Mouse (Mus musculus) kidney, postnatal 0 days (tissue): Measurements from ENCODE around the gene Tmub1. TPM values are rescaled to one million over a fixed set of nuclear protein-coding genes. Genes with fewer than 3 reads are reported as not detected.

Source experiments
- ATAC-seq: fragments of 200-750 bp; cut with Nextera tagmentation; replicated peaks from 2 replicates; pipeline ENCODE4 v1.8.0; 2017; ENCODE audit warnings: low read depth, moderate number of reproducible peaks, moderate TSS enrichment, moderate library complexity; ENCODE audit not compliant: low FRiP score
- DNase-seq: peaks from one replicate; pipeline ENCODE4 v3.0.0-alpha.2; 2016; ENCODE audit warnings: low spot score
- H3K27ac ChIP-seq: fragments of 300-500 bp; sonication (generic); 2 replicates; pipeline ENCODE4 v1.5.1; 2014; ENCODE audit warnings: mild to moderate bottlenecking
- H3K27me3 ChIP-seq: fragments of 300-500 bp; sonication (generic); 2 replicates; pipeline ENCODE4 v1.6.1; 2014; ENCODE audit warnings: low read length, mixed read lengths; ENCODE audit not compliant: insufficient read depth
- H3K36me3 ChIP-seq: fragments of 300-500 bp; sonication (generic); 2 replicates; pipeline ENCODE4 v1.6.1; 2014; ENCODE audit warnings: low read length, mixed read lengths; ENCODE audit not compliant: insufficient read depth
- H3K4me1 ChIP-seq: fragments of 300-500 bp; sonication (generic); replicated peaks from 2 replicates; pipeline ENCODE4 v1.6.1; 2014; ENCODE audit warnings: antibody characterized with exemption, low read length, mixed read lengths; ENCODE audit not compliant: insufficient read depth
- H3K4me2 ChIP-seq: fragments of 300-500 bp; sonication (generic); 2 replicates; pipeline ENCODE4 v1.6.1; 2014; ENCODE audit warnings: mild to moderate bottlenecking, low read length, moderate library complexity, mixed read lengths
- H3K4me3 ChIP-seq: fragments of 300-500 bp; sonication (generic); replicated peaks from 2 replicates; pipeline ENCODE4 v1.5.1; 2014; ENCODE audit warnings: low read depth, low read length
- H3K9ac ChIP-seq: fragments of 300-500 bp; sonication (generic); 2 replicates; pipeline ENCODE4 v1.6.1; 2014; ENCODE audit warnings: low read depth, low read length
- H3K9me3 ChIP-seq: fragments of 300-500 bp; sonication (generic); replicated peaks from 2 replicates; pipeline ENCODE4 v1.6.1; 2016; ENCODE audit warnings: low read length, inconsistent platforms, mixed read lengths
- CTCF ChIP-seq: IDR thresholded peaks from 2 replicates; pipeline ENCODE4 v1.5.1; 2016; ENCODE audit warnings: antibody characterized with exemption, low read depth, mild to moderate bottlenecking, moderate library complexity
- WGBS: fragments of 180-500 bp; shearing (Covaris S2); extraction: QIAGEN DNeasy Blood & Tissue Kit; methylation state at CpG from one replicate; pipeline ENCODE4 v1.1.7; 2014; 5-methylcytosine and 5-hydroxymethylcytosine counted together
- polyA plus RNA-seq: library from polyadenylated mRNA; unstranded; fragments of >200 nt; fragmentation: Nextera tagmentation; extraction: Ambion mirVana; gene quantifications from 2 replicates; pipeline ENCODE4 v1.2.1, GENCODE M21; 2015

The Tmub1 gene
- polyA plus RNA-seq, 1 experiment from 2014 or later: 28.0 TPM

DNA sequence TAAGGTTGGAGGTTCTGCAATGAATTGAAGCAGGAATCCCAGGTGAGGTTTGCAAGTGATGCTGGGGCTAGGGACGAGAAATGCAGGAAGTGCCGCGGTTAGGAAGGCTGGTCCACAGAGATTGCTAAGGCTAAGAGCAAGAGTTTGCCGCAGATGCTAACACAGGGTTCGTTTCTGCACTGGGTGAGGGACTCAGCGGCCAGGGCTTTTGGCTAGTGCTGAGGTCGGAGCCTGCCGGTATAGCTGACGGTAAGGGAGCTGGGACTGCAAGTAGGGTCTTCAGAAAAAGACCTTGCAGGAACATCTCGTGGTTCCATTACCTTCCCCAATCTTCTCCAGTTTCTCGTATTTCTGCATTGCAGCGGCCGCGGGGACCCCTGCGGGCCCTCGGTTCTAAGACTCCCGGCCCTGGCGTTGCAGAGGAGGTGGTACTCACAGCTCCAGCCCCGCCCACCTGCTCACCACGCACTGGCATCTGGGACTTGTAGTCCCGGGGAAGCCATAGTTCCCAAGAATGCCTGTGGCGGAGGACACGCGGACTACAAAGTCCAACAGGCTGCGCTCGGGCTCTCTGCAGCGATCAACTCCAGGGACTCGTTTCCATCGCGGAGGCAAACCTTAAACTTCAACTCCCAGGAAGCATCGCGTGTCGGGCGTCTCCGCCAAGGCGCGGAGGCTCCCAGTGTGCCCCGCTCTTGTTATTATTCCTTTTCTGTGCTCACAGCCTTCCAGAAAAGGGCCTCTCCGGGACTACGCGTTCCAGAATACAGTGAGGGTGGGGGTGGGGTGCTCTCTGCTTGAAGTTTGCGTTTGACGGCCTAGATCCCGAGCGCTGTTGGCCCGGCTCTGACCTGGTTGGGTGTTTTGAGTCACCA is 24.3 kb downstream of the Tmub1 start, which contains the start of the genes Cdk5 and Slc4a2:
TSS of gene Cdk5 (minus strand) at position 402 of the 875 bp plus-strand sequence.
TSS of gene Slc4a2 (plus strand) at position 709 of the 875 bp plus-strand sequence.
- peak within 1 kb of the TSS; percentile 95 for H3K27ac ChIP-seq
- H3K9ac ChIP-seq: peak within 1 kb of the TSS; percentile 71
- peak; percentile 8; the same call in 1 of the 2 replicates for TF ChIP-seq CTCF
- no peaks in the 10 kb centered on the region for H3K9me3 ChIP-seq
- H3K27me3 ChIP-seq: no peaks in the 10 kb centered on the region
- peaks cover 27% of the 10 kb centered on the region for H3K4me1 ChIP-seq
- under 1% methylated on average over 46 of the region's 46 CpGs for WGBS
- 0 out of 2 replicates have a peak, but pooled peaks cover 9% of the 10 kb centered on the region for H3K36me3 ChIP-seq
- DNase-seq: peak; percentile 100
- H3K4me2 ChIP-seq: peak within 1 kb of the TSS; percentile 73
- peak; percentile 90 for ATAC-seq
- H3K4me3 ChIP-seq: peak within 1 kb of the TSS; percentile 62

DNA sequence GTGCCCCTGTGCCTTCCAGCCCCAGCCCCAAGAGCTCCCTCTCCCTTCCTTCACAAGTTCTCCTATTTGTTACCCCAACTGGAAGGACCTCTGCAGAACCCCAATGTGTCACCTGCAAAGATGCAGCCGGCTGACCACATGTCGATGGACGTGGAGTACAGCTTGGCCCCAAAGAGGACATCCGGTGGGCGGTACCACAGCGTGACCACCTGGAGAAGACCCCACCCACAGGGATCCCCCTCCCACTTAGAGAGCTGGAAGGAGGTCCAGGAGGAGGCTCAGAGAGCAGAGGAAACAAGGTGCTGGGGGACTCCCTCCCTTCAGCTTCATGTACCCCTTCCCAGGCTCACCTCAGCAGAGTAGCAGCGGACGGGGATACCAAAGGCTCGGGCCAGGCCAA is 27.3 kb downstream of the Tmub1 start:
- no peak for ATAC-seq
- Histone ChIP-seq H3K9me3 (no peaks in the 10 kb centered on the region), H3K4me3 (no peak overlapping the region), H3K4me2 (no peak overlapping the region), H3K4me1 (peaks cover 5% of the 10 kb centered on the region), H3K36me3 (0 out of 2 replicates have a peak, but pooled peaks cover 9% of the 10 kb centered on the region), H3K27ac (no peak overlapping the region), H3K27me3 (no peaks in the 10 kb centered on the region), H3K9ac (no peak overlapping the region)
- no peak for DNase-seq
- TF ChIP-seq CTCF: no peak
- WGBS: 92% methylated on average over 9 of the region's 9 CpGs

DNA sequence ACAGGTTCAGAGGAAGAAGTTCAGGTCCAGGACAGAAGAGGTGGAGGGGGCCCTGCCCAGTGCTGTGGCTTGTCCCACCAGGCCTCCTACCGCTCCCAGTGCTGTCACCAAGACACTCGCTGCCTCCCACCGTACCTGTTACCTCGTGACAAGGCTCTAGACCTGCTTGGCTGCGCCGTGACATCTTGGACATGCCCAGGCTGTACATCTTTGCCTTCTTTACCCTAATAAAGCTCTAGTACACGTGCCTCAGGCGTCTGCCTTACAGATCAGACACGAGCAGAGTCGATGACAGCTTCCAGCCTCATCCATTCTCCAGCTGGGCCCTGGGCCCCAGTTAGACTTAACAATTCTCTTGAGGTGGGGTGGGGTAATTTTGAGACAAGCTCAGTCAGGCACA is 30.1 kb downstream of the Tmub1 start:
- ATAC-seq (no peak), DNase-seq (no peak)
- no peak for TF ChIP-seq CTCF
- H3K4me3 ChIP-seq: no peak overlapping the region
- no peak overlapping the region for H3K9ac ChIP-seq
- no peaks in the 10 kb centered on the region for H3K9me3 ChIP-seq
- H3K4me1 ChIP-seq: peaks cover 11% of the 10 kb centered on the region
- 0 out of 2 replicates have a peak, but pooled peaks cover 9% of the 10 kb centered on the region for H3K36me3 ChIP-seq
- H3K27me3 ChIP-seq: no peaks in the 10 kb centered on the region
- 88% methylated on average over 10 of the region's 10 CpGs for WGBS
- H3K27ac ChIP-seq: no peak overlapping the region
- H3K4me2 ChIP-seq: no peak overlapping the region

DNA sequence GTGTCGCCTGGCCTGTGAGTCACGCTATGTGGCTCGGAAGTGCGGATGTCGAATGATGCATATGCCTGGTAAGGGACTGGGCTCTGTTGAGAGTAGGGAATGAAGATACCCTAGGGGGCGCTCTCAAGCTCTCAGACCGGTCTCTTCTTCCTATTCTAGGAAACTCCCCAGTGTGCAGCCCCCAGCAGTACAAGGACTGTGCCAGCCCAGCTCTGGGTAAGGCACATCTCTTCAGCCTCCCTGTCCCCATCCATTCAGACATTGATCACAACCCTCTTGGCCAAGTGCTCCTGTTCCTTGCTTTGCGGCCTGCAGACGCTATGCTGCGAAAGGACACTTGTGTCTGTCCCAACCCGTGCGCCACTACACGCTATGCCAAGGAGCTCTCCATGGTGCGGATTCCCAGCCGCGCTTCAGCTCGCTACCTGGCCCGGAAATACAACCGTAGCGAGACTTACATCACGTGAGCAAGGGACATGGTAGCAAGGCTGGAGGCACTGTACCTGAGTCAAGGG is 31.4 kb downstream of the Tmub1 start:
- H3K4me3 ChIP-seq: no peak overlapping the region
- H3K27ac ChIP-seq: no peak overlapping the region
- DNase-seq (peak; percentile 84), ATAC-seq (peak; percentile 50)
- H3K4me2 ChIP-seq: no peak overlapping the region
- H3K9me3 ChIP-seq: no peaks in the 10 kb centered on the region
- under 1% methylated on average over 21 of the region's 21 CpGs for WGBS
- H3K9ac ChIP-seq: no peak overlapping the region
- TF ChIP-seq CTCF: peak; percentile 65
- H3K4me1 ChIP-seq: peaks cover 11% of the 10 kb centered on the region
- 0 out of 2 replicates have a peak, but pooled peaks cover 8% of the 10 kb centered on the region for H3K36me3 ChIP-seq
- no peaks in the 10 kb centered on the region for H3K27me3 ChIP-seq

GRCm38 (mm10) chr5:24413938-24414337 is 33.7 kb downstream of the Tmub1 start:
- no peak for TF ChIP-seq CTCF
- Histone ChIP-seq H3K36me3 (0 out of 2 replicates have a peak, but pooled peaks cover 4% of the 10 kb centered on the region), H3K27ac (no peak overlapping the region), H3K4me3 (no peak overlapping the region), H3K27me3 (no peaks in the 10 kb centered on the region), H3K9me3 (no peaks in the 10 kb centered on the region), H3K4me1 (peaks cover 11% of the 10 kb centered on the region), H3K4me2 (no peak overlapping the region), H3K9ac (no peak overlapping the region)
- DNase-seq (no peak), ATAC-seq (no peak)
- WGBS: 64% methylated on average over 13 of the region's 13 CpGs

DNA sequence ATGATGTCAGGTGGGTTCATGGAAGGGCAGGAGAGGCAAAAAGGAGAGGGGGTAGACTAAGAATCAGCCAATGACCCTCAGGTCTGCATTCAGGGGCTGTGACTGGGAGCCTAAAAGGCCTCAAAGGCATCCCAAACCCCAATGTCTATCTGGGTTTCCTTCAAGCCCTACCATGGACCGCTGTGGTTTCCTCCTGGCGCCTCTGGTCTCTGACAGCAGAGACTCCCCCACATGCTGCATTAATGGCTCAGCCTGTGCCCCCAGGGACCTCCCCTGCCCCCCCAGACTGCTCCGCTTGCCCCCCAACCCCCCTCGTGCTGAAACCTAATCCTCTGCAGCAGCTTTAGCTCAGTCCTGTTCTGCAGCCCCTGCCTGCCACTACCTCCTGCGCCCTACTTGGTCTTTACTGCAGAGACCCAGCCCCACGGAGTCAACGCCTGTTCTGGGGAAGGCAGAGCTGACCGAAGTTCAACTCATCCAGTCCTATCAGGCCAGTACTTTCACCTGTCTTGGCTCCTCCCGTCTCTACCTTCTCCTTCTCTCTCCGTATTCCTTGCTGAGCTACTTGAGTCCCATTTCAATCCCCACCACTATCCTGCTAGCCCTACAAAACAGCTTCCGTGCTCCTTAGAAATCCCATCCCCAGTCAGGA is 34.5 kb downstream of the Tmub1 start, which contains the start of gene Asic3:
TSS of gene Asic3 (plus strand) at position 351 of the 652 bp plus-strand sequence.
- WGBS: 18% methylated on average over 11 of the region's 11 CpGs
- H3K4me1 ChIP-seq: peaks cover 11% of the 10 kb centered on the region
- no peak within 1 kb of the TSS for H3K4me2 ChIP-seq
- no peak for TF ChIP-seq CTCF
- H3K9me3 ChIP-seq: no peaks in the 10 kb centered on the region
- ATAC-seq (no peak; the same call in 1 of the 2 replicates), DNase-seq (peak; percentile 29)
- 0 out of 2 replicates have a peak, but pooled peaks cover 6% of the 10 kb centered on the region for H3K36me3 ChIP-seq
- no peak within 1 kb of the TSS for H3K27ac ChIP-seq
- no peaks in the 10 kb centered on the region for H3K27me3 ChIP-seq
- H3K9ac ChIP-seq: no peak within 1 kb of the TSS
- H3K4me3 ChIP-seq: no peak within 1 kb of the TSS
